Mouse (Mus musculus) E14TG2a.4 (cell line): ENCODE measurements around the gene Pkp4.

Experiments
- CTCF ChIP-seq: conservative IDR thresholded peaks from 2 replicates; pipeline ENCODE4 v1.5.1; 2014; ENCODE audit warnings: low read length
- NANOG ChIP-seq: IDR thresholded peaks from 2 replicates; pipeline ENCODE4 v1.6.1; 2014; ENCODE audit warnings: borderline replicate concordance, low read length, mixed read lengths
- POU5F1 ChIP-seq: IDR thresholded peaks from 2 replicates; pipeline ENCODE4 v1.6.1; 2014; ENCODE audit warnings: low read length, borderline replicate concordance

GRCm38 (mm10) chr2:59186122-59186521 lies 25.5 kb downstream of the Pkp4 start:
- TF ChIP-seq CTCF (no peak), POU5F1 (no peak), NANOG (no peak)
